Mouse (Mus musculus) MN1 (cell line): ENCODE measurements at regions not wholly inside any gene's neighbourhood (a gene's known extent, or its start where the extent isn't known, plus 50 kb on each side); places are given as distances from the start of the nearest gene placed in this dataset.

Experiments used
- DNase-seq: peaks from one replicate; pipeline ENCODE4 v3.0.0-alpha.2; 2016; ENCODE audit warnings: low spot score

DNA sequence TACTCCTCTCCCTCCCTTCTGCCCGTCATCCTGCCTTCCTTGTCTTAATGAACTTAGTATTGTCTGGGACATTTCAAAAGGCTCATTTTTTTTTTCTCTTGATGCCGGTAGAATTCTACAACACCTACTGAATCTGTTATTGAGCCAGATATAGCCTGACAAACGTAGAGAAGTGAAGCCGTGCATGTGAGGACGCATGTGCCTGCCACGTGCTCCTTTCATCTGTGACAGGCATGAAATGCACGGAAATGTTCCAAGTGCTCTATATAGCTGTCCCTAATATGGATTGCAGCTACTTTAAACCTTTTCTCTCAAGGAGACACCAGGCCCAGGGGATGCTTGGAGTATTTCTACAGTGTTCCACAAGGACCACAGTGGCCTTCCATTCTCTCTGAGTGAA is 107.3 kb upstream of the Hes1 start:
- no peak for DNase-seq

DNA sequence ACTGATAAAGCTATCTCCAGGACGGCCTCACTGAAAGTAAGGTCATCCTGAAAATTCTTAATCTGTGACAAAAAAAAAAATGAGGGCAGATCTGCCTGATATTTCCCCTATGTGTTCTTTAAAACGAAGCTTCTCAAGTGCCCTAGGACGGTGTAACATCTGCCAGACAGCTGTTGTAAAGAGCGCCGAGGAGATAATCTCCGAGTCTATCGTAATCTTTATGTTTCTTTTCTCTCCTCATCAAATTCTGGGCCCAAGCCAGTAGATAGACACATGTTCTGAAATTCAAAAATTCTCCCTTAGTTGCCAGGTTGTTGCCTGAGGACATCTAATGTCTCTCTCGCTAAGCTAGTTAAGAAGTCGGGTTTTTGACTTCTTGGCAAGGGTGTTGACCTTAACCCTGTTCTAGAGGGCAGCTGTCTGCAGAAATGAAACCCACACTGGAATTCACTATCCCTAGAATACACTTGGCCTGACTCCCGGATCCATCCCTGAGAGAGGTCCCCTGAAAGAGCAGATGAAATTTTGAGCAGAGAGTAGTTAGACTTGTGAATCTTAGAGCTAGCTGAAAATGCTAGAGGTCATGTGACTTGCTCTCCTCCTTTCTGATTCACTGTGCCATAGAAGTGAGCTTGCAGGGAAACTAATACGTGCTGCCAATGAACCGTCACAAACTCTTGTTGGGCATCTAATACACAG is 104.1 kb upstream of the Hes1 start:
- no peak for DNase-seq

- no peak for DNase-seq
Observed at GRCm38 (mm10) chr16:29963284-29963683, 100.9 kb upstream of the Hes1 start.

- DNase-seq = no peak
Observed at GRCm38 (mm10) chr16:29964563-29964962, 99.6 kb upstream of the Hes1 start.

DNA sequence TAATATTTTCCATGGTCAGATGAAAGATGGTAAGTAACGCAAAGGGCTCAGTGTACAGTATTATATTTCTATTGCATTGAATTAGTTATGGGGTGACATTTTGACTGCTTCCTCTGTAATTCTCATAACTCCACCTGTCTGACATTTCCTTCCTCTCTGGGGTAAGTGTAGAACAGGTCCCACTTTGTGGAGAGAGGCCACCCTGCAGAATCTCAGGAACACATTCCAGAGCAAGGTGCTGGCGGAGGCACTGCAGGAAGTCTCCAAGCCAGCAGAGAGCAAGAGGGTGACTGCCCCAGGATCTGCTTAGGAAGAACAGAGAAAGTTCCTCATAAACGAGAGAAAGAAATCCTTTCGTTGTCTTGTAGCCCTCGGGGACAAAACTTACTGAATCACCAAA is 95.4 kb upstream of the Hes1 start:
- DNase-seq = no peak

DNA sequence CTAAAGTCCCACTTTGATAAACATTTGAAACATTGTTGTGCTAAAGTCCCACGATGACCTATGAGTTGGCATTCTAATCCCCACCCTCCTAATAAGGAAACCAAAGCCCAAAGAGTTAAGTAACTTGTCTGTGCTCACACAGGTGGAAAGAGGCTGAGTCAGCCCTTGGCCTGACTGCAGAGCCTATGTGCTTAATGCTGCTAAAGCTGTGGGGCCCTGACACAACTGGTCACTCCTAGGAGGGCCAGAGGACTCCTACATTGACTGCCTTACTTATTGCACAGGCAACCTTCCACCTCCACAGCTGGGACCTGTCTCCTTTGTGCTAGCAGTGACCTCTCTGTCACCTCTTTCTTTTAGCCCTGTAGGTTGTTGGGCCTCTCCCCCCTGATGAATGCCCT is 91.4 kb upstream of the Hes1 start:
- DNase-seq = no peak

DNA sequence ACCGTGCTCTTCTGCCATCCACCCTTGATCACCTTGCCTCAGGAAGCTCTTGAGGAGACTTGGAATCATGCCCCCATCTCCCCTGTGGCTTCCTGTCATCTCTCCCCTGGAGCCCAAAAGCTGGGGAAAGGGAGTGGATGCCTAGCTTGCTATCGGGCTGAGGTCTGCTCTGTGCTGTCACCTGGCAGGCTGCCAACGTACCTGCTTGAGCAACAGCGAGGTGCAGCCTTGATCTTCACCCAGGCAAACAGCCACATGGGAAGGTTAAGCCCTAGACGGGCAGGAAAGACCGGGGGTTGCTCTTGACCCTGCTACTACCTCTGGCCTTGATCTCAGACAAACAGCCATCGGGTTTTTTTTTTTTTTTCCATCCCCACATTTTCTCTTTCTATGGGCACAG is 90.9 kb upstream of the Hes1 start:
- no peak for DNase-seq

- no peak for DNase-seq
Observed at GRCm38 (mm10) chr16:29975800-29976199, 88.4 kb upstream of the Hes1 start.

DNA sequence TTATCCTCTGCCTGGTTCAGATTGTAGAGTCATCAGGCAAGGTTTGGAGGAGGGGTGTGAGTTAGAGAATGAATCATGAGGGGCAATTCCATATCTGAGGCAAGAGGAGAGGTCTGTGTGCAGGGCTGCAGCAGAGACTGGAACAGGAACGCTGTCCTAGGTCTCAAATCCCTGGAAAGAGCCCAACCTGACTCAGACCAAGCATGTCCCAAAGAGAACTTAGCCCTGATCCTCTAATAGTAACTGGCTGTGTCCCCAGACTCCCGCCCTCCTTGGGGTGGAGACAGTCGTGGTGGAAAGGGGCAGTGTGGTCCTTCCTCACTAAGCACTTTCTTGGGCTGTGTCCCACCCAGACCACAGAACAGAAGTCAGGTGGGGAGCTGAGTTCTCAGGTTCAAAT is 87.2 kb upstream of the Hes1 start:
- DNase-seq = no peak

DNA sequence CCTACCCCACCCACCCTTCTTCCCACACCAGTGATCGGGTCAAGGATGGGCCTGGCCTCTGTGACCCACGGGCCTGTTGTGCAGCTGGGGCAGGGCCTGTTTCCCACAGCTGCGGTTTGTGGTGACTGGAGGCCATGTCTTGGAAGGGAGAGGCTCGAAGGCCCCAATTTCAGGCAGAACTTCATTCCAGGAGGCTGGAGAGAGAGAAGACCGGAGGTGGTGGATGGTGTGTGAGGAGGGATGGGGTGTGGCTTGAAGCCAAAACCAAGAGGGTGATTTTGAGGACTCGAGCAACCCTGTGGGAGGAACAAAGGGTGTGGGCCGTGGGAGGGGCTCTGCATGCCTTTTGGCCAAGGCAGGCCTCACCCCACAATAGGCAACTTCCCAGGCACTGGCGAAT is 86.5 kb upstream of the Hes1 start:
- no peak for DNase-seq

GRCm38 (mm10) chr16:29979066-29979465 is 85.1 kb upstream of the Hes1 start:
- no peak for DNase-seq

GRCm38 (mm10) chr16:29981543-29981942 is 82.6 kb upstream of the Hes1 start:
- no peak for DNase-seq

DNA sequence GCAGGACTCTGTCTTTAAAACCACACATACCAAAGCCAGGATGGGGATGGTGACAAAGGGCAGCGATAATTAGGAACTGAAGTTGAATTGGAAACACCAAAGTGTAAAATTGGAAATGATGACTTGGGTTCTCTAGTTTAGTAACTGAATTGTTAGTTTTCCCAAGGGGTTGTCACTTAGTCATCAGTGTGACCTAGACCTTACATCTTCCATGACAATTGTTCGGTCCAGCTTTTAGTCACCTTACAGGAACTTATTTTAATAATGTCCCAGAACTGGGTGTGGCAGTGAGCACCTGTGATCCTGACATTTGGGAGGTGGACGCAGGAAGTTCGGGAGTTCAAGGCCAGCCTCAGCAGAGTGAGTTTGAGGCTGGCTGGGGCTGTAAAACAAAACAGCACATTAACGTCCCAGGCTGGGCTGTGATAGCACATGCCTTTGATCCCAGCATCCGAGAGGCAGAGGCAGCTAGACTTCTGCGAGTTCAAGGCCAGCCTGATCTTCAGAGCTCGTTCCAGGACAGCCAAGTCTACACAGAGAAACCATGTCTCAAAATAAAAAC is 81.9 kb upstream of the Hes1 start:
- no peak for DNase-seq

DNA sequence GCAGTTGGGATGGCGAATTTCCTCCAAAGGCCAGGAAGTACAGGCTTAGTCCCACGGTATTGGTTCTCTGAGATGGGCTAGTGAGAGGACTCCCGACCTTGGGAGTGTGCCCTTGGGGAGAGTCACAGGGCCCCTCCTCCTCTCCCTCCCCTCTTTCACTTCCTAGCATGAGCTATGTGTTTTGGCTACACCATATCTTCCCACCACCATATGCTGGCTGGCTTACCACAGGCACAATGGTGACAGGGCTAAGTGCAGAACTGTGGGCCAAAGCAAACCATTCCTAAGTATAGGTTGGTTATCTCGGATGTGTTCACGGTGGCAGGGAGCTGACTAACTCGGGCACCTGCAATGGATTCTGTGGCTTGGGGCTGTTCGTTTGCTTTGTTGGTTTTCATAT is 81.0 kb upstream of the Hes1 start:
- DNase-seq = no peak

GRCm38 (mm10) chr16:29985126-29985931 is 78.9 kb upstream of the Hes1 start:
- no peak for DNase-seq

DNA sequence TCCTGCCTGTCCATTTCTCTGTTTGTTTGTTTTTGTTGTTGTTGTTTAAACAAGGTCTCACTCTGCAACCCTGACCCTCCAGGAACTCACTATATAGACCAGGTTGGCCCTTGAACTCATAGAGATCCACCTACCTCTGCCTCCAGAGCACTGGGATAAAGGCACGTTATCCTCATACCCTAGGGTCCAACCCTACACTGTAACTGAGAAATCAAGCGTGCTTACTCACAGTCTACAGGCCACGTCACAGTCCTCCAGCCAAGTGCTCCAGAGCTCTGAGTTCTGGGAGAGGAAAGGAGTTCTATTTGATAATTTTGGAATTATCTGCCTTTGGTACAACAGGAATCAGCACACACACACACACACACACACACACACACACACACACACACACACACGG is 76.6 kb upstream of the Hes1 start:
- no peak for DNase-seq

- DNase-seq = no peak
Observed at GRCm38 (mm10) chr16:29987999-29988398, 76.2 kb upstream of the Hes1 start.

GRCm38 (mm10) chr16:29989308-29989707 is 74.9 kb upstream of the Hes1 start:
- DNase-seq = no peak

- DNase-seq = no peak
Observed at GRCm38 (mm10) chr16:29990393-29990792, 73.8 kb upstream of the Hes1 start.

- DNase-seq = no peak
Observed at GRCm38 (mm10) chr16:29990795-29991587, 73.2 kb upstream of the Hes1 start.

DNA sequence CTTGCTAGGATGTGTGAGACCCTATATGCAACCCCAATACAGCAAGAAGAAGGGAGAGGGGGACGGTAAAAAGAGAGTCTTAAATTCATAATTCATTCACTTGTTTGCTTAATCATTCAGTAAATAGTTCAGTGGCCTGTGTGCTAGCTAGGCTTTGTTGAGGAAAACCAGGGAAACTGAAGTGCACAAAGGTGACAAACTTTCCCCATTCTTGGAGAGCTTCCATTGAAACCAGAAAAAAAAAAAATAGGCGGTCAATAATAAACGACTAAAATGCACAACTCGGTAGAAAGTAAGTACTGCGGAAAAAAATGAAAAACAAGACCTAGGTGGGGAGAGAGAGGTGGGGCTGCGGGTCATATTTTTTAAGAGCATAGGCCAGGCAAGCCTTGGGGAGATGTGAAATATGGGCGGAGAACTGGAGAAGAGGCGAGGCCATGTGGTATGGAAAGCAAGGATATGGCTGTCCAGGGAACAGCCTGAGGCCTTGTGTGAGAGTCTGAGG is 72.3 kb upstream of the Hes1 start:
- DNase-seq = no peak

DNA sequence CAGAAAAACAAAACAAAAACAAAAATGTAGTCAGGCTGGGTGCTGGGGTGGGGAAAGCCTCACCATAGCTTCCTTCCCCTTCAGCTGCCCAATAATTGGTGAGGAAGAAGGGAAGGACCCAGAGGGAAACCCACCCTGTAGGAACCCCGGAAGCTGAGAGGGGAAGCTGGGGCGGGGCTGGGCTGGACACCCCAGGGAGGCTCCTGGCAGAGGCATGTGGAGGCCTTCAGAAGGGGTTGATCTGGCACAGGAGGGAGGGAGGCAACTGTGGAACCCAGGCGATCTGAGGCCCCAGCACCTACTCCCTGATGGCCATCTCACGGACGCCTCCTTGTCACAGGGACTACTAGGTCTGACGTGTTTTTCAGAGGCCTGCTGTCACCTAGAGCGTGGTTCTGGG is 71.1 kb upstream of the Hes1 start:
- no peak for DNase-seq
